ENCODE assay signal across 18 mouse cellular contexts in genomic region chr4:151637348-151637747, GRCm38 (mm10).
DNase-seq lines count a peak whose midpoint lies in the region; ATAC-seq and TF ChIP-seq lines count a peak whose summit lies in the region.
"Had no signal": no experiment of that assay in that cellular context is flagged by ENCODE, and none has a peak within 500 bp of the region (broad histone marks: within the 10 kb centered on the region; RNA-seq: fewer than 3 reads in every experiment).

No protein-coding gene starts in this region.

- H3K27ac ChIP-seq in hindbrain, embryonic 12.5 days: no peak overlapping the region
- no peak overlapping the region for H3K27ac ChIP-seq in hindbrain, embryonic 11.5 days (ENCODE audit: low read depth, low read length)
- no peak overlapping the region for H3K27ac ChIP-seq in midbrain, embryonic 16.5 days (ENCODE audit: low read length)
- no peak overlapping the region for H3K27ac ChIP-seq in midbrain, postnatal 0 days (ENCODE audit: low read depth, low read length)
- peak overlapping the region; percentile 73 for H3K27ac ChIP-seq in neural tube, embryonic 13.5 days (replicated peaks)
- H3K27ac ChIP-seq: forebrain, embryonic 12.5 days; liver, embryonic 12.5 days; lung, embryonic 15.5 days; midbrain, embryonic 15.5 days had no signal

- H3K36me3 ChIP-seq in hindbrain, embryonic 12.5 days: no peaks in the 10 kb centered on the region
- H3K36me3 ChIP-seq in hindbrain, embryonic 11.5 days (ENCODE audit: control insufficient read depth, insufficient read depth, low read length): no peaks in the 10 kb centered on the region
- no peaks in the 10 kb centered on the region for H3K36me3 ChIP-seq in midbrain, embryonic 16.5 days (ENCODE audit: control insufficient read depth, insufficient read depth, low read length)
- H3K36me3 ChIP-seq in midbrain, postnatal 0 days (ENCODE audit: insufficient read depth, low read length): no peaks in the 10 kb centered on the region
- H3K36me3 ChIP-seq in neural tube, embryonic 13.5 days: no peaks in the 10 kb centered on the region
- H3K36me3 ChIP-seq: forebrain, embryonic 12.5 days; liver, embryonic 12.5 days; lung, embryonic 15.5 days; midbrain, embryonic 15.5 days had no signal

- TF ChIP-seq CTCF in midbrain, postnatal 0 days (IDR thresholded peaks at IDR 0.05): no peak

- H3K27me3 ChIP-seq in hindbrain, embryonic 12.5 days: no peaks in the 10 kb centered on the region
- H3K27me3 ChIP-seq in hindbrain, embryonic 11.5 days (ENCODE audit: control insufficient read depth, insufficient read depth, low read length): no peaks in the 10 kb centered on the region
- no peaks in the 10 kb centered on the region for H3K27me3 ChIP-seq in midbrain, embryonic 16.5 days (ENCODE audit: control insufficient read depth, insufficient read depth, low read depth, low read length)
- no peaks in the 10 kb centered on the region for H3K27me3 ChIP-seq in midbrain, postnatal 0 days (ENCODE audit: insufficient read depth, low read length)
- H3K27me3 ChIP-seq in neural tube, embryonic 13.5 days: no peaks in the 10 kb centered on the region
- H3K27me3 ChIP-seq: CH12.LX; liver, embryonic 12.5 days; lung, embryonic 15.5 days; midbrain, embryonic 15.5 days had no signal

- ATAC-seq in hindbrain, embryonic 12.5 days (ENCODE audit: low FRiP score): 0 out of 2 replicates have a peak, but pooled peaks have one; percentile 11
- ATAC-seq in hindbrain, embryonic 11.5 days (ENCODE audit: low FRiP score): no peak
- ATAC-seq in midbrain, embryonic 16.5 days: 0 out of 2 replicates have a peak, but pooled peaks have one; percentile 15
- no peak for ATAC-seq in midbrain, postnatal 0 days (ENCODE audit: low FRiP score)
- ATAC-seq in neural tube, embryonic 13.5 days (ENCODE audit: low read depth): peak; percentile 40
- ATAC-seq: inflammation-experienced regulatory T-cells, adult 6 months; liver, embryonic 12.5 days; midbrain, embryonic 15.5 days had no signal

- H3K4me3 ChIP-seq in hindbrain, embryonic 12.5 days: no peak overlapping the region
- H3K4me3 ChIP-seq in hindbrain, embryonic 11.5 days (ENCODE audit: low read depth, low read length): no peak overlapping the region
- H3K4me3 ChIP-seq in midbrain, embryonic 16.5 days (ENCODE audit: low read depth, low read length): no peak overlapping the region
- H3K4me3 ChIP-seq in midbrain, postnatal 0 days (ENCODE audit: low read depth, low read length): no peak overlapping the region
- no peak overlapping the region for H3K4me3 ChIP-seq in neural tube, embryonic 13.5 days
- H3K4me3 ChIP-seq: forebrain, embryonic 12.5 days; liver, embryonic 12.5 days; lung, embryonic 15.5 days; midbrain, embryonic 15.5 days had no signal

- no peak overlapping the region for H3K9ac ChIP-seq in hindbrain, embryonic 12.5 days
- H3K9ac ChIP-seq in hindbrain, embryonic 11.5 days (ENCODE audit: low read depth, low read length): no peak overlapping the region
- no peak overlapping the region for H3K9ac ChIP-seq in midbrain, embryonic 16.5 days (ENCODE audit: low read depth, low read length)
- no peak overlapping the region for H3K9ac ChIP-seq in midbrain, postnatal 0 days (replicated peaks; ENCODE audit: low read length, poor library complexity, severe bottlenecking)
- H3K9ac ChIP-seq in neural tube, embryonic 13.5 days: peak overlapping the region; percentile 26; the same call in 1 of the 2 replicates
- H3K9ac ChIP-seq: forebrain, embryonic 12.5 days; liver, embryonic 12.5 days; lung, embryonic 15.5 days; midbrain, embryonic 15.5 days had no signal

- WGBS in hindbrain, embryonic 12.5 days: 63% methylated on average over 9 of the region's 9 CpGs
- WGBS in hindbrain, embryonic 11.5 days: 60% methylated on average over 9 of the region's 9 CpGs
- WGBS in midbrain, embryonic 16.5 days: 69% methylated on average over 9 of the region's 9 CpGs
- 64% methylated on average over 9 of the region's 9 CpGs for WGBS in midbrain, postnatal 0 days
- 59% methylated on average over 9 of the region's 9 CpGs for whole genome bisulfite sequencing in neural tube, embryonic 13.5 days

- H3K4me1 ChIP-seq in hindbrain, embryonic 12.5 days: peaks cover 21% of the 10 kb centered on the region
- H3K4me1 ChIP-seq in hindbrain, embryonic 11.5 days (replicated peaks; ENCODE audit: control insufficient read depth, insufficient read depth, low read length): no peaks in the 10 kb centered on the region
- H3K4me1 ChIP-seq in midbrain, embryonic 16.5 days (ENCODE audit: control insufficient read depth, insufficient read depth, low read length): peaks cover 14% of the 10 kb centered on the region
- no peaks in the 10 kb centered on the region for H3K4me1 ChIP-seq in midbrain, postnatal 0 days (ENCODE audit: insufficient read depth, low read length)
- H3K4me1 ChIP-seq in neural tube, embryonic 13.5 days (replicated peaks): peaks cover 55% of the 10 kb centered on the region
- H3K4me1 ChIP-seq: liver, embryonic 12.5 days had no signal

- no peaks in the 10 kb centered on the region for H3K9me3 ChIP-seq in hindbrain, embryonic 12.5 days (replicated peaks)
- H3K9me3 ChIP-seq in hindbrain, embryonic 11.5 days (ENCODE audit: control insufficient read depth, low read length): no peaks in the 10 kb centered on the region
- no peaks in the 10 kb centered on the region for H3K9me3 ChIP-seq in midbrain, embryonic 16.5 days (replicated peaks; ENCODE audit: control insufficient read depth, low read length, poor library complexity, severe bottlenecking)
- no peaks in the 10 kb centered on the region for H3K9me3 ChIP-seq in midbrain, postnatal 0 days (ENCODE audit: low read length)
- H3K9me3 ChIP-seq in neural tube, embryonic 13.5 days: no peaks in the 10 kb centered on the region
- H3K9me3 ChIP-seq: forebrain, embryonic 12.5 days; liver, embryonic 12.5 days; lung, embryonic 15.5 days; midbrain, embryonic 15.5 days had no signal

- peak; percentile 23 for DNase-seq in adrenal gland, adult 2 months
- no peak for DNase-seq in adrenal gland, adult 18-20 months (ENCODE audit: low spot score in 2 of 2)
- DNase-seq in hindbrain, embryonic 11.5 days (ENCODE audit: low spot score): no peak
- DNase-seq in midbrain, postnatal 0 days (ENCODE audit: low spot score): no peak
- DNase-seq in left cerebral cortex, adult 9 months (ENCODE audit: low spot score in 2 of 2): no peak
- DNase-seq: cerebellum, adult 2 months; kidney, postnatal 14 days; right cerebral cortex, postnatal 14 days; thymus, postnatal 36 days had no signal

- H3K4me2 ChIP-seq in hindbrain, embryonic 12.5 days (replicated peaks): no peak overlapping the region
- H3K4me2 ChIP-seq in hindbrain, embryonic 11.5 days (replicated peaks; ENCODE audit: low read depth, low read length): no peak overlapping the region
- H3K4me2 ChIP-seq in midbrain, embryonic 16.5 days (ENCODE audit: low read length): no peak overlapping the region
- no peak overlapping the region for H3K4me2 ChIP-seq in midbrain, postnatal 0 days (ENCODE audit: low read depth, low read length, poor library complexity, severe bottlenecking)
- no peak overlapping the region for H3K4me2 ChIP-seq in neural tube, embryonic 13.5 days
- H3K4me2 ChIP-seq: forebrain, embryonic 12.5 days; liver, embryonic 12.5 days; lung, embryonic 15.5 days; midbrain, embryonic 15.5 days had no signal

Comparison
In these comparisons a context has a peak if more than half of its experiments do, and no peak if none do; other contexts are left out.
1. ATAC-seq: peak in hindbrain, embryonic 12.5 days (single experiment), midbrain, embryonic 16.5 days (single experiment) and neural tube, embryonic 13.5 days (single experiment); none in hindbrain, embryonic 11.5 days (single experiment) and midbrain, postnatal 0 days (single experiment).